Comparison of ENCODE assay signal across 24 mouse cellular contexts in the genomic region with DNA sequence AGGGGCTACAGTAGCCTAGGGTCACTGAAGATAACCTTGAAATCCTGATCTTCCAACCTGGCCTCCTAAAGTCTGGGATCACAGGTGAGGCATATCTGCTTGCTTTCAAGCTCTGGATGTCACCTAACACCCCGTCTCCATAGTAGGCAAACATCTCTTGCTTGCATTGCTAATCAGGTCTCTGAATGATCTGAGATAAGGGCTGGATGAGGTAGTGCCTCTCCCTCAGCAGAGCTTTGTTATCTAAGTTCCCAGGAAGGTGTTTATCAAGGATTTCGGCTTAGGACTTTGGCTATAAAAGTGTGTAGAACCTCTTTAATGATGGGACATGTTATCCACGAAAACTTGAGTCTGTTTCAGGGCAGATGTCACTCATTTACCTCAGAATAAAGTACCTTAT.
"Had no signal": no experiment of that assay in that cellular context is flagged by ENCODE, and none has a peak within 500 bp of the region (broad histone marks: within the 10 kb centered on the region; RNA-seq: fewer than 3 reads in every experiment).

No protein-coding gene starts in this region.

- H3K4me2 ChIP-seq: limb, embryonic 12.5 days; limb, embryonic 15.5 days; liver, embryonic 11.5 days; lung, embryonic 14.5 days; midbrain, embryonic 11.5 days; neural tube, embryonic 12.5 days; neural tube, embryonic 15.5 days had no signal

- DNase-seq: kidney, adult 2 months; kidney, postnatal 14 days; kidney, postnatal 4 days; left cerebral cortex, postnatal 4 days; liver, postnatal 0 days; lung, embryonic 14.5 days; midbrain, embryonic 14.5 days; right cerebral cortex, adult 18-20 months; right cerebral cortex, postnatal 14 days; right cerebral cortex, postnatal 4 days; thymus, adult 2 months; thymus, postnatal 14 days; thymus, postnatal 4 days had no signal

- H3K27ac ChIP-seq: limb, embryonic 12.5 days; limb, embryonic 15.5 days; liver, embryonic 14.5 days; macrophage; neural tube, embryonic 12.5 days; neural tube, embryonic 15.5 days had no signal

- H3K9me3 ChIP-seq: limb, embryonic 15.5 days; neural tube, embryonic 12.5 days; neural tube, embryonic 15.5 days had no signal

- H3K27me3 ChIP-seq: limb, embryonic 12.5 days; limb, embryonic 15.5 days; neural tube, embryonic 12.5 days; neural tube, embryonic 15.5 days had no signal

- H3K36me3 ChIP-seq: limb, embryonic 12.5 days; limb, embryonic 15.5 days; neural tube, embryonic 12.5 days; neural tube, embryonic 15.5 days had no signal

- H3K9ac ChIP-seq: limb, embryonic 12.5 days; limb, embryonic 15.5 days; liver, embryonic 14.5 days; liver, postnatal 0 days; lung, embryonic 14.5 days; neural tube, embryonic 12.5 days; neural tube, embryonic 15.5 days had no signal

- H3K4me3 ChIP-seq: limb, embryonic 12.5 days; limb, embryonic 15.5 days; megakaryocyte, embryonic 14.5 days; neural tube, embryonic 12.5 days; neural tube, embryonic 15.5 days had no signal

- ATAC-seq: inflammation-experienced regulatory T-cells, adult 6 months; liver, postnatal 0 days; lung, postnatal 0 days had no signal

- H3K4me1 ChIP-seq: neural tube, embryonic 12.5 days; neural tube, embryonic 15.5 days had no signal
